Mouse (Mus musculus) liver, adult (tissue): Measurements from ENCODE around the gene Marveld3.

ENCODE experiments used
- GATA4 ChIP-seq: IDR thresholded peaks from 2 replicates; pipeline ENCODE4 v1.6.1; 2014; ENCODE audit warnings: mild to moderate bottlenecking, low read length; ENCODE audit not compliant: insufficient replicate concordance

Marveld3 gene

GRCm38 (mm10) chr8:109982386-109983105 is 20.5 kb upstream of the Marveld3 start:
- TF ChIP-seq GATA4, result no peak; the same call in 1 of the 2 replicates

GRCm38 (mm10) chr8:109979339-109979738 is 17.3 kb upstream of the Marveld3 start:
- TF ChIP-seq GATA4, result peak; percentile 21; the same call in 1 of the 2 replicates

DNA sequence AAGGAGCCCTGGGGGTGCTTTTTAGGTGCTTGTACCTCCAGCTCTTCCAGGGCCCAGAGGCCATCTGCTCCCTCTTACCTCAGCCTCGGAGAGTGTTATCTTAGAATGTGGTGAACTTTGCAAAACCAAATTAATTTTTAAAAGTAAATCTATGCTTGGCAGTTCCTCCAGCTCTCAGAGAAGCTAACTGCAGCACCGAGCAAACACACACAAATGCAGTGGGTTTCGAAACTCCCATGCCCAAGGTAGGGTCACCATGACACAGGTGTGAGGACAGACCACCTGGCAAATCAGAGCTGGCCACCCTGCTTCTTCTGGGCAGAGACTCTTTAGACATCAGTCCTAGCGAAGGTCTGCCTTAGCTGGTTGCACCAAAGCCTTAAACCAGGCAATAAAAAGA is 10.9 kb upstream of the Marveld3 start:
- TF ChIP-seq GATA4, result no peak

- TF ChIP-seq GATA4, result no peak
These were observed 8.3 kb upstream of the Marveld3 start for GRCm38 (mm10) chr8:109970323-109970722.

GRCm38 (mm10) chr8:109968837-109969236 is 6.8 kb upstream of the Marveld3 start:
- TF ChIP-seq GATA4, result no peak

GRCm38 (mm10) chr8:109964106-109964505 is 2.1 kb upstream of the Marveld3 start:
- TF ChIP-seq GATA4, result no peak

- TF ChIP-seq GATA4, result no peak
These were observed 1.4 kb upstream of the Marveld3 start for GRCm38 (mm10) chr8:109963421-109963820.

DNA sequence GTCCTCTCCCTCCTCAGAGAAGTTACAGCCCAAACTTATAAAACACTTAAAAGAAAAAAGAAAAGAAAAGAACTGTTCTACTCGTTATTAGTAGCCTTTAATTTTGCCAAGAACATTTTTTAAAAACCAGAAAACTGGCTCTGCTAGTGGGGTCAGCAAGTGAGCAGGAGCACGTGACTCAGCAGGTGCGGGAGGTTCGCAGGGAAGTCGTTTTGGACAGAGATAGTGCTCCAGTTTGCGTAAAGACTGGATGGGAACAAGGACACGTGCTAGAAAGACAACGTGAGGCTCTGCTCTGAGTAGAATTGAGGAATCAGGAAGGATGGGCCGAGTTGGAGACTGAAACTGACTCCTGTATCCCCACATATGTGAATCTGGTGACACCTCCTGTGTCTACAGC is 893 bp upstream of the Marveld3 start:
- TF ChIP-seq GATA4, result no peak

- no peak for TF ChIP-seq GATA4
These were observed 2.9 kb downstream of the Marveld3 start for GRCm38 (mm10) chr8:109959112-109959511.

DNA sequence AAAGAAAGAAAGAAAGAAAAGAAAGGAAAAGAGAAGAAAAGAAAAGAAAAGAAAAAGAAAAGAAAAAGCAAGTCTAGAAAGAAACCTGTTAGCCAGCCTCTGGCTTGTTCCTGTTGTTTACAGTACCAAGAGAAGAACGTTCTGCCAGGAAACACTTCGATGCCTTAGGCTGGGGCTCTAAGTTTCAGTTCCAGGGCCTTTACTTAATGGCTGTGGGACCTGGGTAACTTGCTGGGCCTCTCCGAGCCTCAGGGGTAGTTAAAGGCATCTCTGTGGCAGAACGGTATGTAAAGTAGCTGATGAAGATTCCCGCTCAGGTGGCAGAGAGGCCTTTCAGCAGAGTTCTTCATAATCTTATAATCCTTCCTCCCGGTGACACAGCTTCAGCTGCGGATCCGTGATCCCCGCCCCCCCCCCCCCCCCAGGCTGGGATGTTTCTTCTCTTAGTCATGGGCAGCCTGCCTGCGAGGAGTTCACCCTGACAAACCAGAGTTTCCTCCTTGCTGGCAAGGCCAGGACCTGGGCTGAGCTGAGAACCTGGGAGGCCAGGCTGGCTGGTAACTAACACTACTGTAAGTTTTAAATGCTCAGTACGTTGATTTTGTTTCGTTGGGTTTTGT is 3.9 kb downstream of the Marveld3 start:
- no peak for TF ChIP-seq GATA4

- TF ChIP-seq GATA4, result no peak
These were observed 4.6 kb downstream of the Marveld3 start for GRCm38 (mm10) chr8:109957167-109958028.

- TF ChIP-seq GATA4, result no peak
These were observed 7.5 kb downstream of the Marveld3 start for GRCm38 (mm10) chr8:109954486-109954948.

DNA sequence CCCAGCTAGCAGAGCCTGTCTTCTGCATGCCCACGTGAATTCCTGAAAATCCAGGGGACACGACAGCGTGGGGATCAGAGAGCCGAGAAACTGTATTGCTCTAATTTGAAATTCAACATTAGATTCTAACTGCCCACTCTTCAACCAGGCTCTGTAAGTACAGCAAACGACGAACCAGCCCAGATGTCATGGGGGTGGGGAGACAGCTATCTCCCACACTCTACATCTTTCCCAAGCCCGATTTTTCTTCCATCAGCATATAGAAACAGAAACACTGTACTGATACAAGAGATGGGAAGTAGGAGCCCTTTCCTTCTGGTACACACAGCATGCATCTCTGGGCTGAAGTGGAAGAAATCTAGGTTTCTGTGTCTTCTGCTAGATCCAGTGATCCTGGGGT is 9.8 kb downstream of the Marveld3 start:
- TF ChIP-seq GATA4, result no peak

- no peak for TF ChIP-seq GATA4
These were observed 13.8 kb downstream of the Marveld3 start for GRCm38 (mm10) chr8:109948285-109948564.

DNA sequence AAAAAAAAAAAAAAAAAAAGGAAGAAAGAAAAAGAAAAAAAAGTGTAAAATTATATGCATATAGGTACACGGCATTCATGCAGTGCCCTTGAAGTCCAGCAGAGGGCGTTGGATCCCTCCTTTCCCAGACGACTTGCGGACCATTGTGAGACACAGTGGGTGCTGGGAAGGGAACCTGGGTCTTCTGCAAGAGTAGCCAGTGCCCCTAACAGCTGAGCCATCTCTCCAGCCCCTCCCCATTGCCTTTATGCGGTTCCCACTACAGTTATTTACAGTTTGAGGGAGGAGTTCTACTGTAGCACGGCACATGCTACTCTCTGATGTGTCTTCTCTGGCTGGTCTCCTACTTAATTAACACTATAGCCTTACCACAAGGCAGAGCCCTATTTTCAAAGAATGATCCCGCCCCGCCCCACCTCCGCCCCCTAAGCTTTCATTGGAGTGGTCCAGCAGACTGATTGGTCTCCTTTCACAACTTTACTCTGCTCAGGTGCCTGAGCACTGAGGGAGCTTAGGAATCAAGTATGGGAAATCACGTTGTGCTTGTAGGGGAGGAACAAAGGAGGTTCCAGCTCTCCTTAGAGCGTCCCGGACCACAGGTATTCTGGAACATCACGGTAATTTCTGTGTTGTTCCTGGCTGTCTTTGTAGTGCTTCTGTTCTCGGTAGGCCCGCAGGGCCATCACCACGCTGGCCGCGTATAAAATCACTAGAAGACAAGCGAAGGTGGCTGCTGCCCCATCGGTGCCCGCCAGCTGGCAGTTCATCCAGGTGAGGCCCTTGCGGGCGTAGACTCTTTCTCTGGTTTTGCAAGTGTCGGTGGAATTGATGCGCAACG is 14.3 kb downstream of the Marveld3 start:
- no peak for TF ChIP-seq GATA4
